In genomic region chr11:11855685-11856131, GRCm38 (mm10) we compare ENCODE assay signal across 9 mouse cellular contexts. TPM values are rescaled to one million over a fixed set of nuclear protein-coding genes. Genes with fewer than 3 reads are reported as not detected.
DNase-seq lines count a peak whose midpoint lies in the region; ATAC-seq and TF ChIP-seq lines count a peak whose summit lies in the region.
"Had no signal": no experiment of that assay in that cellular context is flagged by ENCODE, and none has a peak within 500 bp of the region (broad histone marks: within the 10 kb centered on the region; RNA-seq: fewer than 3 reads in every experiment).

No protein-coding gene starts in this region.

- no peak overlapping the region for H3K4me2 ChIP-seq in heart, embryonic 16.5 days (ENCODE audit: low read depth, low read length)
- peak overlapping the region; percentile 6; the same call in 1 of the 2 replicates for H3K4me2 ChIP-seq in forebrain, embryonic 13.5 days
- H3K4me2 ChIP-seq in limb, embryonic 14.5 days (replicated peaks; ENCODE audit: low read depth, low read length, severe bottlenecking), result no peak overlapping the region

- H3K36me3 ChIP-seq in heart, embryonic 16.5 days (ENCODE audit: control insufficient read depth, insufficient read depth), result no peaks in the 10 kb centered on the region
- no peaks in the 10 kb centered on the region for H3K36me3 ChIP-seq in ES-Bruce4 (ENCODE audit: control insufficient read depth, insufficient read depth, low read length, poor library complexity, severe bottlenecking)
- no peaks in the 10 kb centered on the region for H3K36me3 ChIP-seq in forebrain, embryonic 13.5 days (ENCODE audit: poor library complexity, severe bottlenecking)
- H3K36me3 ChIP-seq in limb, embryonic 14.5 days (ENCODE audit: control insufficient read depth, insufficient read depth, low read length), result no peaks in the 10 kb centered on the region
- H3K36me3 ChIP-seq: G1E had no signal

- no peak overlapping the region for H3K9ac ChIP-seq in heart, embryonic 16.5 days (ENCODE audit: low read length)
- H3K9ac ChIP-seq in ES-Bruce4 (ENCODE audit: low read depth, poor library complexity, severe bottlenecking), result no peak overlapping the region
- H3K9ac ChIP-seq in forebrain, embryonic 13.5 days, result 0 out of 2 replicates have a peak overlapping the region, but pooled peaks have one; percentile 19
- H3K9ac ChIP-seq in limb, embryonic 14.5 days (ENCODE audit: low read depth, low read length, severe bottlenecking), result no peak overlapping the region

- TF ChIP-seq POLR2A in ES-Bruce4 (IDR thresholded peaks at IDR 0.05; ENCODE audit: insufficient read depth, low read length), result no peak
- no peak for TF ChIP-seq POLR2A in limb, embryonic 14.5 days (IDR thresholded peaks at IDR 0.05; ENCODE audit: borderline replicate concordance, extremely low read depth, insufficient read depth, insufficient read length)

- H3K4me1 ChIP-seq in heart, embryonic 16.5 days (ENCODE audit: control insufficient read depth, insufficient read depth, low read length), result peaks cover 14% of the 10 kb centered on the region
- peaks cover 3% of the 10 kb centered on the region for H3K4me1 ChIP-seq in ES-Bruce4 (ENCODE audit: control insufficient read depth, insufficient read depth, low read length)
- peaks cover 17% of the 10 kb centered on the region for H3K4me1 ChIP-seq in forebrain, embryonic 13.5 days
- H3K4me1 ChIP-seq in limb, embryonic 14.5 days (ENCODE audit: control insufficient read depth, insufficient read depth, low read length), result peaks cover 34% of the 10 kb centered on the region

- 0 out of 2 replicates have a peak, but pooled peaks cover 4% of the 10 kb centered on the region for H3K9me3 ChIP-seq in heart, embryonic 16.5 days (replicated peaks; ENCODE audit: control insufficient read depth, low read length)
- H3K9me3 ChIP-seq in ES-Bruce4 (replicated peaks; ENCODE audit: control insufficient read depth, insufficient read depth, low read length, poor library complexity, severe bottlenecking), result no peaks in the 10 kb centered on the region
- 0 out of 2 replicates have a peak, but pooled peaks cover 4% of the 10 kb centered on the region for H3K9me3 ChIP-seq in forebrain, embryonic 13.5 days (replicated peaks)
- no peaks in the 10 kb centered on the region for H3K9me3 ChIP-seq in limb, embryonic 14.5 days (ENCODE audit: control insufficient read depth, low read length)

- 72% methylated on average over 11 of the region's 11 CpGs for WGBS in heart, embryonic 16.5 days
- 26% methylated on average over 11 of the region's 11 CpGs for WGBS in forebrain, embryonic 13.5 days
- 37% methylated on average over 11 of the region's 11 CpGs for WGBS in limb, embryonic 14.5 days

- ATAC-seq in heart, embryonic 16.5 days (replicated peaks; ENCODE audit: extremely low read depth, insufficient read depth, low FRiP score), result no peak
- peak; percentile 80 for ATAC-seq in forebrain, embryonic 13.5 days
- ATAC-seq in limb, embryonic 14.5 days (ENCODE audit: low FRiP score, low read depth), result no peak
- ATAC-seq in inflammation-experienced regulatory T-cells, adult 6 months, result no peak
- no peak for ATAC-seq in activated CD4-positive, CD25-positive, alpha-beta regulatory T cell, adult 4 months

- H3K27ac ChIP-seq in heart, embryonic 16.5 days (ENCODE audit: low read length), result peak overlapping the region; percentile 61
- H3K27ac ChIP-seq in ES-Bruce4 (ENCODE audit: insufficient read depth, low read length), result no peak overlapping the region
- H3K27ac ChIP-seq in forebrain, embryonic 13.5 days, result peak overlapping the region; percentile 64
- H3K27ac ChIP-seq in limb, embryonic 14.5 days (replicated peaks; ENCODE audit: low read depth, low read length), result peak overlapping the region; percentile 75

- no peak for TF ChIP-seq EP300 in ES-Bruce4 (IDR thresholded peaks at IDR 0.05; ENCODE audit: insufficient read depth, low read depth, low read length)

- no peaks in the 10 kb centered on the region for H3K27me3 ChIP-seq in heart, embryonic 16.5 days (ENCODE audit: control insufficient read depth, insufficient read depth, low read length)
- no peaks in the 10 kb centered on the region for H3K27me3 ChIP-seq in ES-Bruce4 (ENCODE audit: control insufficient read depth, insufficient read depth, low read length, poor library complexity, severe bottlenecking)
- no peaks in the 10 kb centered on the region for H3K27me3 ChIP-seq in forebrain, embryonic 13.5 days
- H3K27me3 ChIP-seq in limb, embryonic 14.5 days (ENCODE audit: control insufficient read depth, insufficient read depth, low read length), result no peaks in the 10 kb centered on the region

- intact Hi-C loops in heart, postnatal 14 days (cut with DNase I), result no loop called here

- TF ChIP-seq CTCF in ES-Bruce4 (IDR thresholded peaks at IDR 0.05; ENCODE audit: low read depth, low read length), result no peak

- DNase-seq in heart, postnatal 14 days, result no peak
- no peak for DNase-seq in limb, embryonic 14.5 days (ENCODE audit: low spot score)
- DNase-seq in right cerebral cortex, postnatal 36 days (ENCODE audit: low spot score in 2 of 2), result no peak

- H3K4me3 ChIP-seq in heart, embryonic 16.5 days (ENCODE audit: low read length), result no peak overlapping the region
- peak overlapping the region; percentile 21 for H3K4me3 ChIP-seq in ES-Bruce4 (ENCODE audit: low read depth, low read length)
- no peak overlapping the region for H3K4me3 ChIP-seq in forebrain, embryonic 13.5 days
- H3K4me3 ChIP-seq in limb, embryonic 14.5 days (replicated peaks; ENCODE audit: low read length), result no peak overlapping the region

RNA-seq across cellular contexts. Expression of gene Ddc, which starts 42.2 kb away (rescaled TPM):
- polyA plus RNA-seq in heart, embryonic 16.5 days (2015; fragmentation: Nextera tagmentation; extraction: Ambion mirVana), result 112 TPM in 2 replicates
- 1 to 10 TPM; 3.1 to 5.8 TPM for total RNA-seq in heart, postnatal 14 days (2021)
- polyA plus RNA-seq in ES-Bruce4 (2011; ENCODE audit: insufficient read depth, insufficient read length, low read depth, missing spikeins), result 7.0 and 9.1 TPM in 2 replicates
- 6.2 and 7.4 TPM in 2 replicates for polyA plus RNA-seq in forebrain, embryonic 13.5 days (2015; fragmentation: Nextera tagmentation; extraction: Ambion mirVana)
- 10.9 and 12.6 TPM in 2 replicates for polyA plus RNA-seq in limb, embryonic 14.5 days (2012; rRNA removed)
- 16.5 and 20.7 TPM in 2 replicates for polyA plus RNA-seq in limb, embryonic 14.5 days (2014; fragmentation: Nextera tagmentation; extraction: Ambion mirVana)
- polyA plus RNA-seq in inflammation-experienced regulatory T-cells, adult 6 months (2017; shearing (Covaris generic)), result 1 to 10 TPM in 2 of 3 experiments, under 1 TPM in 1; 0.62 to 4.9 (median 1.3) TPM
- polyA plus RNA-seq in activated CD4-positive, CD25-positive, alpha-beta regulatory T cell, adult 4 months (2017; shearing (Covaris generic)), result 1 to 10 TPM; 1.9 to 2.4 TPM

RNA-seq across cellular contexts. Expression of gene Fignl1, which starts 46.9 kb away (rescaled TPM):
- polyA plus RNA-seq in heart, embryonic 16.5 days (2015; fragmentation: Nextera tagmentation; extraction: Ambion mirVana), result 46.3 and 56.0 TPM in 2 replicates
- 1 to 10 TPM; 1.0 to 2.3 TPM for total RNA-seq in heart, postnatal 14 days (2021)
- polyA plus RNA-seq in ES-Bruce4 (2011; ENCODE audit: insufficient read depth, insufficient read length, low read depth, missing spikeins), result 89.3 and 93.2 TPM in 2 replicates
- polyA plus RNA-seq in forebrain, embryonic 13.5 days (2015; fragmentation: Nextera tagmentation; extraction: Ambion mirVana), result 51.5 and 55.5 TPM in 2 replicates
- 20.0 and 21.2 TPM in 2 replicates for polyA plus RNA-seq in limb, embryonic 14.5 days (2012; rRNA removed)
- 43.2 and 46.5 TPM in 2 replicates for polyA plus RNA-seq in limb, embryonic 14.5 days (2014; fragmentation: Nextera tagmentation; extraction: Ambion mirVana)
- polyA plus RNA-seq in inflammation-experienced regulatory T-cells, adult 6 months (2017; shearing (Covaris generic)), result 10 to 100 TPM in 2 of 3 experiments, 1 to 10 TPM in 1; 8.4 to 75.9 (median 10.4) TPM
- 10 to 100 TPM; 23.8 to 32.5 TPM for polyA plus RNA-seq in activated CD4-positive, CD25-positive, alpha-beta regulatory T cell, adult 4 months (2017; shearing (Covaris generic))
